Mouse (Mus musculus) mature B cell (primary cell): ENCODE measurements at regions not wholly inside any gene's neighbourhood (a gene's known extent, or its start where the extent isn't known, plus 50 kb on each side); places are given as distances from the start of the nearest gene placed in this dataset.
"Not testable (repeated sequence)": the region's sequence is repeated elsewhere in the genome, so short reads cannot be mapped to it uniquely, and the experiment has no call there.

Experiments used
- in situ Hi-C: fragments of 300-500 bp; cut with MboI; formaldehyde crosslinking; loops from 2 replicates; pipeline ENCODE4 v1.14.3; 2019

GRCm38 (mm10) chr1:136680173-136680572 lies 55.5 kb downstream of the Zfp281 start:
- in situ Hi-C loops, result no loop called here

GRCm38 (mm10) chr1:136682311-136682710 lies 57.6 kb downstream of the Zfp281 start:
- in situ Hi-C loops, result not testable (repeated sequence)

- in situ Hi-C loops, result no loop called here
Observed at GRCm38 (mm10) chr1:136683061-136683531, 58.4 kb downstream of the Zfp281 start.

GRCm38 (mm10) chr1:136683561-136684131 lies 58.9 kb downstream of the Zfp281 start:
- in situ Hi-C loops, result no loop called here

GRCm38 (mm10) chr1:136684481-136684880 lies 59.8 kb downstream of the Zfp281 start:
- in situ Hi-C loops, result no loop called here

- in situ Hi-C loops, result no loop called here
Observed at GRCm38 (mm10) chr1:136685191-136686060, 60.7 kb downstream of the Zfp281 start.

- in situ Hi-C loops, result no loop called here
Observed at GRCm38 (mm10) chr1:136686467-136686866, 61.8 kb downstream of the Zfp281 start.

GRCm38 (mm10) chr1:136690068-136690467 lies 65.4 kb downstream of the Zfp281 start:
- in situ Hi-C loops, result no loop called here

- in situ Hi-C loops, result no loop called here
Observed at GRCm38 (mm10) chr1:136693421-136693820, 68.7 kb downstream of the Zfp281 start.

GRCm38 (mm10) chr1:136694983-136695382 lies 70.3 kb downstream of the Zfp281 start:
- in situ Hi-C loops, result no loop called here

- in situ Hi-C loops, result no loop called here
Observed at GRCm38 (mm10) chr1:136696077-136696641, 71.5 kb downstream of the Zfp281 start.

- in situ Hi-C loops, result no loop called here
Observed at GRCm38 (mm10) chr1:136698454-136699152, 73.9 kb downstream of the Zfp281 start.

- in situ Hi-C loops, result no loop called here
Observed at GRCm38 (mm10) chr1:136699153-136699524, 74.4 kb downstream of the Zfp281 start.

- in situ Hi-C loops, result no loop called here
Observed at GRCm38 (mm10) chr1:136699571-136699970, 74.9 kb downstream of the Zfp281 start.

GRCm38 (mm10) chr1:136704139-136704538 lies 79.4 kb downstream of the Zfp281 start:
- in situ Hi-C loops, result no loop called here

- in situ Hi-C loops, result no loop called here
Observed at GRCm38 (mm10) chr1:136706509-136706908, 81.8 kb downstream of the Zfp281 start.

GRCm38 (mm10) chr1:136707394-136707793 lies 82.7 kb downstream of the Zfp281 start:
- in situ Hi-C loops, result no loop called here

GRCm38 (mm10) chr1:136707866-136708265 lies 83.2 kb downstream of the Zfp281 start:
- in situ Hi-C loops, result no loop called here

GRCm38 (mm10) chr1:136710196-136710595 lies 85.5 kb downstream of the Zfp281 start:
- in situ Hi-C loops, result no loop called here

GRCm38 (mm10) chr1:136711243-136711642 lies 86.5 kb downstream of the Zfp281 start:
- in situ Hi-C loops, result no loop called here

GRCm38 (mm10) chr1:136714077-136714476 lies 89.4 kb downstream of the Zfp281 start:
- in situ Hi-C loops, result no loop called here

- in situ Hi-C loops, result no loop called here
Observed at GRCm38 (mm10) chr1:136714987-136715386, 90.3 kb downstream of the Zfp281 start.
